Mouse (Mus musculus): Measurements from ENCODE around the gene E2f8. TPM values are rescaled to one million over a fixed set of nuclear protein-coding genes. Genes with fewer than 3 reads are reported as not detected.

Gene E2f8
- total and polyA plus RNA-seq, 2 experiments from 2014 or later, result 1.1 to 2.0 TPM

DNA sequence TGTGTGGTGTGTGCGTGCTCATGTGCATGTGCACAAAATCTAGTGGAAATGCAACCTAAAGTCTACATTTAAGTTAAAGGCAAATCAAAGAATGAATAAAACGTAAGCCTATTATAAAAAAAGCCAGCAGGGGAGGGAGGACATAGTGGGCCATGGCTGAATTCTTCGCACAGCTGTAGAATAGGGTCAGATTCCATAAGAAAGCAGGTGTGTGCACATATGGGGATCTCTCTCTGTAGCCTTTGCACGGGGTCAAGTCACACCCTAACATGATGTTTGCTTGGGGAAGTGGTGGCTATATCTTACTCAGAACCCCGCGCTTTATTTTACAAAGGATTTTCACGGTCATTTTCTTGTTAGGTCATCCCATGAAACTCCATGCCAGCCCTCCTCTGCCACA is 11.7 kb upstream of the E2f8 start:
- Histone ChIP-seq H3K9ac (no peak overlapping the region), H3K9me3 (ENCODE audit: low read length) (no peaks in the 10 kb centered on the region), H3K4me2 (ENCODE audit: low read depth) (no peak overlapping the region), H3K27me3 (ENCODE audit: insufficient read depth, low read length) (peaks cover 8% of the 10 kb centered on the region; the same call in 1 of the 2 replicates), H3K4me1 (ENCODE audit: insufficient read depth) (no peaks in the 10 kb centered on the region), H3K36me3 (ENCODE audit: insufficient read depth) (no peaks in the 10 kb centered on the region), H3K27ac (ENCODE audit: low read depth, low read length) (no peak overlapping the region), H3K4me3 (ENCODE audit: low read depth, low read length) (no peak overlapping the region)
- ATAC-seq, result no peak
- DNase-seq, result no peak
- WGBS, result 89% methylated on average over 7 of the region's 7 CpGs
- TF ChIP-seq CTCF (IDR thresholded peaks at IDR 0.05; ENCODE audit: low read depth), result no peak

DNA sequence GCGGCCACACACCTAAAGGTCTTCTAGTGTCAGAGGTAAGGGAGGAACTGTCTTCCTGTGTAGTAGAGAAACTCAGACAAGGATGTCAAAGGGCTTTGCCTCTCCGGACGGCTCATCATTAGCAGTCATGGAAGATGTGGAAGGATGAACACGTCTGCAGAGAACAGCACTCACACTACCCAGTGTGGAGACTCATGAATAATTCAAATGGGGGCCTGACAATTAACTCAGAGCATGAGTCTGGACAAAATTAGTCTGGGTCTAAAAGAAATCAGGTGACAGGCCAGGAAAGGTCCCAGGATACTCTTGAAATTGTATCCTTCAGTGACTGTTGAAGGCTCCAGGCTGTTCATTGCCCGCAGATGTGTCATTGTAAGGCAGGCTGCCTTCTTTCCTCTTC is 9.6 kb upstream of the E2f8 start:
- Histone ChIP-seq H3K4me2 (ENCODE audit: low read depth) (no peak overlapping the region), H3K27me3 (ENCODE audit: insufficient read depth, low read length) (no peaks in the 10 kb centered on the region; the same call in 1 of the 2 replicates), H3K4me1 (ENCODE audit: insufficient read depth) (no peaks in the 10 kb centered on the region), H3K36me3 (ENCODE audit: insufficient read depth) (no peaks in the 10 kb centered on the region), H3K9ac (no peak overlapping the region), H3K4me3 (ENCODE audit: low read depth, low read length) (no peak overlapping the region), H3K27ac (ENCODE audit: low read depth, low read length) (no peak overlapping the region), H3K9me3 (ENCODE audit: low read length) (no peaks in the 10 kb centered on the region)
- no peak for DNase-seq
- TF ChIP-seq CTCF (IDR thresholded peaks at IDR 0.05; ENCODE audit: low read depth), result no peak
- WGBS, result 24% methylated on average over 5 of the region's 5 CpGs
- ATAC-seq, result no peak

DNA sequence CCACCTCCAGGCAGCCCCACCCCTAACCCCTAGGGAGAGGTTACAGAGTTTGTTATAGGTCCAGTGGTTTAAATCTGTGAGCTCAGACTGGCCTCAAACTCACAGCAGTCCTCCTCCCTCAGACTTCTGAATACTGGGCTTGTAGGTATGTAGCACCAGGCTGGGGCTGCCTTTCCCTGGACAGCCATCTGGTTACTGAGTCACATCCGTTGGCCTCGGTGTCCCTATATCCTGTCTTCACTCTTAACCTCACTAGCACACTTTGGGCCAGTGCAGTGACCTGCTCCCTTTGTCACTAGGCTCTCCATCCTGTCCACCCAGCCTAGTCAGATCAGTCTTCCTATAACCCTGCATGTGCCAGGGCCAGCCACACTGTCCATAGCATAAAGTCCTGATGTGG is 7.4 kb upstream of the E2f8 start:
- H3K36me3 ChIP-seq (ENCODE audit: insufficient read depth), result no peaks in the 10 kb centered on the region
- ATAC-seq, result no peak
- no peaks in the 10 kb centered on the region; the same call in 1 of the 2 replicates for H3K27me3 ChIP-seq (ENCODE audit: insufficient read depth, low read length)
- no peak overlapping the region for H3K9ac ChIP-seq
- no peak for TF ChIP-seq CTCF (IDR thresholded peaks at IDR 0.05; ENCODE audit: low read depth)
- no peak for DNase-seq
- H3K4me3 ChIP-seq (ENCODE audit: low read depth, low read length), result no peak overlapping the region
- no peak overlapping the region for H3K4me2 ChIP-seq (ENCODE audit: low read depth)
- 90% methylated on average over 2 of the region's 2 CpGs for WGBS
- no peaks in the 10 kb centered on the region for H3K4me1 ChIP-seq (ENCODE audit: insufficient read depth)
- H3K9me3 ChIP-seq (ENCODE audit: low read length), result no peaks in the 10 kb centered on the region
- H3K27ac ChIP-seq (ENCODE audit: low read depth, low read length), result no peak overlapping the region

DNA sequence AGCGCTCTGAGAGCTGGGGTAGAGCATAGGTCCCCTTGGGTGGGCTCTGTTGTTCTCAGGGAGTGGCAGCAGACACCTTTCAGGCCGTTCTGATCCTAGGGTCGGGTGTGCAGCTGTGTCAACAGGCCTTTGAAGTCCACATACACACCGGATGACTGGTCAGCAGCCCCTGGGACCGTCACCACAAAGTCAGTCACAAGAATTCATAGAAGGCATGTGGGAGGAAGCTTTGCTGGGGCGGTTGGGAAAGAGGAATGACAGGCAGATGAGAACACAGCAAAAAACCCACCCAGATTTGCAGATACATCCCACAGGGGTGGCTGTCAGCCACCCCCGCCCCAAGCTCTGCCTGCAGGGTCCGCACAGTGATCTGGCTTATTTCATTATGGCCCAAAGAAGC is 6.6 kb upstream of the E2f8 start:
- ATAC-seq, result no peak
- no peak for TF ChIP-seq CTCF (IDR thresholded peaks at IDR 0.05; ENCODE audit: low read depth)
- Histone ChIP-seq H3K4me3 (ENCODE audit: low read depth, low read length) (no peak overlapping the region), H3K9ac (no peak overlapping the region), H3K4me2 (ENCODE audit: low read depth) (no peak overlapping the region), H3K27ac (ENCODE audit: low read depth, low read length) (no peak overlapping the region), H3K27me3 (ENCODE audit: insufficient read depth, low read length) (peaks cover 4% of the 10 kb centered on the region), H3K36me3 (ENCODE audit: insufficient read depth) (no peaks in the 10 kb centered on the region), H3K4me1 (ENCODE audit: insufficient read depth) (no peaks in the 10 kb centered on the region), H3K9me3 (ENCODE audit: low read length) (no peaks in the 10 kb centered on the region)
- WGBS, result 54% methylated on average over 8 of the region's 8 CpGs
- no peak for DNase-seq

DNA sequence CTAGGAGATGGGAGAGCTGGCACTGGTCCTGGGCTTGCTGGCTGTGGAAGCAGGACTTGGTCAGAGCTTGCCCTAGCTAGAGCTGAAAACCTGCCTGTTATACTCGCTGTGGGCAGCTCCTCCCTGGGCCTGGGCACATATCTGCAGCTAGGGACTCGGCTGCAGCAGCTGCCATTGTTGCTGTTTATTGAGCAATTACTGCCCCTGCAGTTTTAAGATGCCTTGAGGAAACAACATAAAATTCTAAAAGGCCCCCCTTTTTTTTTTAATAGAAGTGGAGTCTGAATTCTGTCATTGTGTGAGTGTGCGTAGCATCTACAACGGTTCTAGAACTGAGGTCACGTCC is 2.8 kb upstream of the E2f8 start:
- no peak for TF ChIP-seq CTCF (IDR thresholded peaks at IDR 0.05; ENCODE audit: low read depth)
- Histone ChIP-seq H3K4me3 (ENCODE audit: low read depth, low read length) (no peak overlapping the region), H3K4me2 (ENCODE audit: low read depth) (no peak overlapping the region), H3K27me3 (ENCODE audit: insufficient read depth, low read length) (peaks cover 11% of the 10 kb centered on the region), H3K4me1 (ENCODE audit: insufficient read depth) (no peaks in the 10 kb centered on the region), H3K27ac (ENCODE audit: low read depth, low read length) (no peak overlapping the region), H3K36me3 (ENCODE audit: insufficient read depth) (no peaks in the 10 kb centered on the region), H3K9ac (no peak overlapping the region), H3K9me3 (ENCODE audit: low read length) (no peaks in the 10 kb centered on the region)
- 70% methylated on average over 5 of the region's 5 CpGs for WGBS
- ATAC-seq, result no peak
- no peak for DNase-seq

DNA sequence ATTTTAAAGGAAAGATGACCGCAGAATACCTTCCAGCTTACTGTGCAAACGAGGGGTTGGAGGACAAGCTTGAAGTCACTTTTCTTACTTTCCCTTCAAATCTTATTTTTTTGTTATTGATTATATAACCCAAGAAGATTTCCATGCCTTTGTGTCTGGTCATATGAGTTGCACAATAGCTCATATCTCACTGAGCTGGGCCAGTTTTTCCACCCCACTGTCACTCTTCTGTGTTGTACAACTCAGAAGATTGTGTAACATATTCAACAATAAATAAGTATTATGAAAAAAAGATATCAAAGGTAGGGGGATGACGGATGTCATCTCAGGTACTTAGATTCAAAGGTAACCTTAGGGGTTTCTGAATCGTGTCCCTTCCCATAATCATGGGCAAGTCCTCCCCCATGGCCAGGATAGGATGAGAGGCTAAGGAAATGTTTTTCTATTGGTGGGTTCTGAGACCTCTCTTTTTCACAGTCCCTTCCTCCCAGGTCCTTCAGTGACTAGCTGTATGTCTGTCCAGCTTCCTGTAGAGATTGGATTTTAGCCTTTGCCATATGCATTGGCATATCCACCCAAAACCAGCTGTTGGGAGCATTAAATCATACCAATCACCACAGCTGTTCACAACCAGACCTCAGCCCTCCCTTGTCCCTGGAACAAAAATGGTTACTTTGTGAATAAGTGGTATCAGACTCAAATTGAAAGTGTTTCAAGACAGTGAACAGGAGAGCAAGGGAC is 2.3 kb upstream of the E2f8 start:
- Histone ChIP-seq H3K27me3 (ENCODE audit: insufficient read depth, low read length) (peaks cover 11% of the 10 kb centered on the region), H3K36me3 (ENCODE audit: insufficient read depth) (no peaks in the 10 kb centered on the region), H3K9ac (no peak overlapping the region), H3K4me3 (ENCODE audit: low read depth, low read length) (no peak overlapping the region), H3K4me2 (ENCODE audit: low read depth) (no peak overlapping the region), H3K27ac (ENCODE audit: low read depth, low read length) (no peak overlapping the region), H3K9me3 (ENCODE audit: low read length) (no peaks in the 10 kb centered on the region), H3K4me1 (ENCODE audit: insufficient read depth) (no peaks in the 10 kb centered on the region)
- TF ChIP-seq CTCF (IDR thresholded peaks at IDR 0.05; ENCODE audit: low read depth), result no peak
- WGBS, result 85% methylated on average over 4 of the region's 4 CpGs
- no peak for DNase-seq
- no peak for ATAC-seq

DNA sequence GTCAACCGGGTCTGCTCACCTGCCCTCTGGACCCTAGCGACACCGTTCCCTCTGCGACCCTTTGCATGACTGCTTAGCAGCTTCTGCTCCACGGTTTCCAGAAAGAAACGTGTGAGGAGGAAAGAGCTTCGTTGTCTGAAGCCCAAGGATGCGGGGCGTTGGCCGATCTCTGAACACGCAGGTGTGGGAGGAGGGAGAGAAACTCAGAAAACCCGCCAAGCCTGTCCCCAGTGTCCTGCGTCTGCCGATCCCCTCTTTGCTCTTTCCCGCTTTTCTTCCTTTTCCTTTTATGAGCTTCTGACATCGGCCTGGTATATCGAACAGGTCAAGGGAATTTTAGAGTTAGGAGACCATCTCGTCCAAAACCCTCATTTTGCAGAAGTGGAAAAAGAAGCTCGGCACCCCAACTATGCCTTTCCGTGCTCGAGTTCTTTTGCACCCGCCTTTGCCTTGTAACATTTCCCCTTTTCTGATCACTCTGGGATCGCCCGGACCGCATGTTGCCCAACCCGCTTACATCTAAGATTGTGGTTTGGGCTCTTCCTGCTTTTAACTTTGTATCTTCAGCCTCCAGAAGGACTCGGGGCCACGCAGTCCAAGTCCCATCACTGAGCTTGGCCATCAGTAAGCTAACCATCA is 694 bp upstream of the E2f8 start:
- DNase-seq, result no peak
- H3K9me3 ChIP-seq (ENCODE audit: low read length), result no peaks in the 10 kb centered on the region
- no peak overlapping the region for H3K9ac ChIP-seq
- peaks cover 11% of the 10 kb centered on the region for H3K27me3 ChIP-seq (ENCODE audit: insufficient read depth, low read length)
- H3K4me2 ChIP-seq (ENCODE audit: low read depth), result peak overlapping the region; percentile 100
- H3K36me3 ChIP-seq (ENCODE audit: insufficient read depth), result no peaks in the 10 kb centered on the region
- TF ChIP-seq CTCF (IDR thresholded peaks at IDR 0.05; ENCODE audit: low read depth), result no peak
- no peak overlapping the region for H3K27ac ChIP-seq (ENCODE audit: low read depth, low read length)
- no peaks in the 10 kb centered on the region for H3K4me1 ChIP-seq (ENCODE audit: insufficient read depth)
- no peak for ATAC-seq
- peak overlapping the region; percentile 68 for H3K4me3 ChIP-seq (ENCODE audit: low read depth, low read length)
- WGBS, result 4% methylated on average over 28 of the region's 28 CpGs
